In the genomic region with DNA sequence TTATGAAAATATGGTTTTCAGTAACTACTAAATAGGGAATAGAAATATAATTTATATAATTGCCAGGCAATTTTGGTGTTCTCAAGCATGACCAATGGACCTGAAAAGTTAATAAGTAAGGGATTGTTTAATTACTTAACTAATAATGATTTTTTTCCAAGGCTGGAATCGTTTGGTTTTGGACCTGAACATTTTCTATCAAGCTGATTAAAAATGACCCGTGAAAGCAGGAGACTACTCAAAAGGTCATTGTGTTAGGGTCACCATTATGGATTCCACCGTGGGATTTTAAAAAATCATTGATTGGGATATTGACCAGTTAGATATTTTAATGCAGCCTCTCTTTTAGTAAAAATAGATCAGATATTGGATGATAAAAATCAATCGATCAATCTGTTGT, we compare ENCODE assay signal across 16 mouse cellular contexts.
"Had no signal": no experiment of that assay in that cellular context is flagged by ENCODE, and none has a peak within 500 bp of the region (broad histone marks: within the 10 kb centered on the region; RNA-seq: fewer than 3 reads in every experiment).

No protein-coding gene starts in this region.

- H3K9ac ChIP-seq: neural tube, embryonic 13.5 days; neural tube, embryonic 15.5 days; stomach, embryonic 15.5 days had no signal

- H3K4me1 ChIP-seq: neural tube, embryonic 13.5 days; neural tube, embryonic 15.5 days; stomach, embryonic 15.5 days had no signal

- H3K27me3 ChIP-seq: neural tube, embryonic 13.5 days; neural tube, embryonic 15.5 days; stomach, embryonic 15.5 days had no signal

- H3K4me3 ChIP-seq: neural tube, embryonic 13.5 days; neural tube, embryonic 15.5 days; stomach, embryonic 15.5 days had no signal

- H3K9me3 ChIP-seq: neural tube, embryonic 13.5 days; neural tube, embryonic 15.5 days; stomach, embryonic 15.5 days had no signal

- H3K27ac ChIP-seq: neural tube, embryonic 13.5 days; neural tube, embryonic 15.5 days; stomach, embryonic 15.5 days; stomach, postnatal 0 days had no signal

- H3K36me3 ChIP-seq: neural tube, embryonic 13.5 days; neural tube, embryonic 15.5 days; stomach, embryonic 15.5 days had no signal

- H3K4me2 ChIP-seq: neural tube, embryonic 13.5 days; neural tube, embryonic 15.5 days; stomach, embryonic 15.5 days had no signal

- DNase-seq: retina, postnatal 1 day; right cerebral cortex, adult 18-20 months; right cerebral cortex, postnatal 14 days; right cerebral cortex, postnatal 25 days; right cerebral cortex, postnatal 4 days; spleen, adult 18-20 months; thymus, adult 18-20 months; thymus, adult 2 months; thymus, postnatal 14 days; thymus, postnatal 25 days; thymus, postnatal 36 days; thymus, postnatal 4 days had no signal
